8 mouse cellular contexts compared by ENCODE assay signal in genomic region chr17:47694442-47694502, GRCm38 (mm10). TPM values are rescaled to one million over a fixed set of nuclear protein-coding genes. Genes with fewer than 3 reads are reported as not detected.
DNase-seq lines count a peak whose midpoint lies in the region; ATAC-seq and TF ChIP-seq lines count a peak whose summit lies in the region.

Gm21981 (minus strand) TSS chr17:47694455.

- H3K4me3 ChIP-seq in left cerebral cortex, adult 2 months, result peak within 1 kb of the TSS; percentile 79
- peak within 1 kb of the TSS; percentile 68 for H3K4me3 ChIP-seq in embryonic facial prominence, embryonic 13.5 days
- peak within 1 kb of the TSS; percentile 75 for H3K4me3 ChIP-seq in intestine, embryonic 16.5 days (ENCODE audit: low read length)
- H3K4me3 ChIP-seq in neural tube, embryonic 13.5 days, result peak within 1 kb of the TSS; percentile 71

- 1% methylated on average over 3 of the region's 3 CpGs for WGBS in embryonic facial prominence, embryonic 13.5 days
- whole genome bisulfite sequencing in intestine, embryonic 16.5 days, result 2% methylated on average over 3 of the region's 3 CpGs
- WGBS in neural tube, embryonic 13.5 days, result 0% methylated on average over 3 of the region's 3 CpGs

- DNase-seq in left cerebral cortex, adult 2 months (ENCODE audit: extremely low spot score in 1 of 2, low spot score in 2 of 2), result no peak
- no peak for DNase-seq in left cerebral cortex, adult 9 months (ENCODE audit: low spot score in 2 of 2)
- DNase-seq in adrenal gland, postnatal 36 days, result no peak
- no peak for DNase-seq in urinary bladder, adult 2 months (ENCODE audit: low spot score)
- DNase-seq in thymus, postnatal 14 days, result no peak

- peak within 1 kb of the TSS; percentile 75 for H3K4me2 ChIP-seq in embryonic facial prominence, embryonic 13.5 days
- peak within 1 kb of the TSS; percentile 81 for H3K4me2 ChIP-seq in intestine, embryonic 16.5 days (ENCODE audit: low read depth, low read length)
- H3K4me2 ChIP-seq in neural tube, embryonic 13.5 days, result peak within 1 kb of the TSS; percentile 79

- peak within 1 kb of the TSS; percentile 88 for H3K9ac ChIP-seq in embryonic facial prominence, embryonic 13.5 days
- H3K9ac ChIP-seq in intestine, embryonic 16.5 days (ENCODE audit: low read depth, low read length), result peak within 1 kb of the TSS; percentile 84
- peak within 1 kb of the TSS; percentile 87 for H3K9ac ChIP-seq in neural tube, embryonic 13.5 days

- H3K9me3 ChIP-seq in embryonic facial prominence, embryonic 13.5 days, result no peaks in the 10 kb centered on the region
- H3K9me3 ChIP-seq in intestine, embryonic 16.5 days (ENCODE audit: control insufficient read depth, low read length), result no peaks in the 10 kb centered on the region
- H3K9me3 ChIP-seq in neural tube, embryonic 13.5 days, result no peaks in the 10 kb centered on the region

- peaks cover 13% of the 10 kb centered on the region for H3K27me3 ChIP-seq in embryonic facial prominence, embryonic 13.5 days
- no peaks in the 10 kb centered on the region for H3K27me3 ChIP-seq in intestine, embryonic 16.5 days (replicated peaks; ENCODE audit: control insufficient read depth, insufficient read depth, low read length)
- H3K27me3 ChIP-seq in neural tube, embryonic 13.5 days, result no peaks in the 10 kb centered on the region; the same call in 1 of the 2 replicates

- ATAC-seq in embryonic facial prominence, embryonic 13.5 days (ENCODE audit: insufficient number of reproducible peaks, insufficient read depth, low FRiP score, low TSS enrichment, low read depth), result no peak
- no peak for ATAC-seq in intestine, embryonic 16.5 days
- ATAC-seq in neural tube, embryonic 13.5 days (ENCODE audit: low read depth), result no peak

- peaks cover 11% of the 10 kb centered on the region for H3K36me3 ChIP-seq in embryonic facial prominence, embryonic 13.5 days
- H3K36me3 ChIP-seq in intestine, embryonic 16.5 days (ENCODE audit: control insufficient read depth, insufficient read depth, low read length), result no peaks in the 10 kb centered on the region
- peaks cover 9% of the 10 kb centered on the region; the same call in 1 of the 2 replicates for H3K36me3 ChIP-seq in neural tube, embryonic 13.5 days

- peak within 1 kb of the TSS; percentile 85 for H3K27ac ChIP-seq in left cerebral cortex, adult 2 months
- H3K27ac ChIP-seq in embryonic facial prominence, embryonic 13.5 days, result peak within 1 kb of the TSS; percentile 44
- H3K27ac ChIP-seq in intestine, embryonic 16.5 days (ENCODE audit: low read length), result peak within 1 kb of the TSS; percentile 45; the same call in 1 of the 2 replicates
- peak within 1 kb of the TSS; percentile 78 for H3K27ac ChIP-seq in neural tube, embryonic 13.5 days (replicated peaks)

- peaks cover 27% of the 10 kb centered on the region for H3K4me1 ChIP-seq in embryonic facial prominence, embryonic 13.5 days
- peaks cover 5% of the 10 kb centered on the region; the same call in 1 of the 2 replicates for H3K4me1 ChIP-seq in intestine, embryonic 16.5 days (ENCODE audit: control insufficient read depth, insufficient read depth, low read length)
- H3K4me1 ChIP-seq in neural tube, embryonic 13.5 days (replicated peaks), result peaks cover 25% of the 10 kb centered on the region

- intact Hi-C loops in left cerebral cortex, adult 2 months (cut with DNase I), result no loop called here

- no peak for TF ChIP-seq CTCF in left cerebral cortex, adult 2 months (IDR thresholded peaks at IDR 0.05)

RNA-seq across cellular contexts. Expression of gene Gm21981, which starts in this region (rescaled TPM):
- 1 to 10 TPM; 3.1 to 4.1 TPM for total RNA-seq in left cerebral cortex, adult 2 months (2021)
- polyA plus RNA-seq in embryonic facial prominence, embryonic 13.5 days (2015; fragmentation: Nextera tagmentation; extraction: Ambion mirVana), result 0.39 and 0.54 TPM in 2 replicates
- polyA plus RNA-seq in intestine, embryonic 16.5 days (2015; fragmentation: Nextera tagmentation; extraction: Ambion mirVana), result 0.16 and 0.26 TPM in 2 replicates
- polyA plus RNA-seq in neural tube, embryonic 13.5 days (2015; fragmentation: Nextera tagmentation; extraction: Ambion mirVana), result 0.38 and 0.83 TPM in 2 replicates
- total RNA-seq in adrenal gland, postnatal 36 days (2021), result under 1 TPM; 0.40 to 0.86 TPM
- 1.2 and 1.9 TPM in 2 replicates for polyA plus RNA-seq in urinary bladder, adult 2 months (2012; rRNA removed)
